Mouse (Mus musculus): Measurements from ENCODE around the gene Olfr740.

- TF ChIP-seq CTCF (IDR thresholded peaks at IDR 0.05; ENCODE audit: borderline replicate concordance, insufficient read depth, low read length) = no peak
- no peak for TF ChIP-seq POLR2A (IDR thresholded peaks at IDR 0.05; ENCODE audit: low read depth, low read length)
Observed at GRCm38 (mm10) chr14:50445245-50445644, at the start of gene Olfr740.

All from embryonic fibroblast, embryonic 13.5 days (primary cell).